Mouse (Mus musculus): Measurements from ENCODE around the gene Pld2.

DNA sequence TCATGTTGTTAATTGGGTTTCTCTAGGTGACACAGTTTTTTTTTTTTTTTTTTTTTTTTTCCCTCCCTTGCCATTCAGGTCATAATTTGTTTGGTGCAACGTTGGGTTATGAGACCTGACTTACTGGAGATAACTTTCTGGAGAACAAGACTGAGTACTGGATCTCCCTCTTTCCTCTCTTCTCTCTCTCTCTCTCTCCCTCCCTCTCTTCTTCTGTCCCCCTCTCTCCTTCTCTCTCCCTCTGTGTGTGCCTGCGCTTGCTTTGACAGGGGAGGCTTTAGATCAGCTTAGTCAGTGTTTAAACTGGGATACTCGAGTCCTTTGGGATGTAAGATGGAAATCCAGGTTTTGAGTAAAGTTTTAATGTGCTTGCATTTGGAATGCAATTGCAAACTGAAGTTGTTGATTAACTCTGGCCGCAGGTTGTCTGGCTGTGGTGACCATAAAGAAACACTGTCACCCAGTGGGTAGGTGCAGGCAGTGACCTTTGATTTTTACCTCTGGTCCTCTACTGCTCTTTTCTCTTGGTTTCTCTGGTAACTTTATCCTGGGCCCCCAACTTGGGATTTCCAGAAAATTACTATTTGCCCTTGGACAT, 24.5 kb downstream of the Pld2 start:
- TF ChIP-seq CTCF (IDR thresholded peaks at IDR 0.05; ENCODE audit: low read depth, low read length) (peak; percentile 22; the same call in 1 of the 2 replicates), POLR2A (IDR thresholded peaks at IDR 0.05; ENCODE audit: extremely low read depth, insufficient read depth, low read length) (no peak)
